Mouse (Mus musculus) lung, embryonic 15.5 days (tissue): ENCODE results near the gene Cul9. TPM values are rescaled to one million over a fixed set of nuclear protein-coding genes. Genes with fewer than 3 reads are reported as not detected.
"Not testable (repeated sequence)": the region's sequence is repeated elsewhere in the genome, so short reads cannot be mapped to it uniquely, and the experiment has no call there.

Experiments used
- ATAC-seq: fragments of 200-750 bp; cut with Nextera tagmentation; 2 replicates; pipeline ENCODE4 v1.8.0; 2017; ENCODE audit warnings: moderate number of reproducible peaks, borderline replicate concordance; ENCODE audit not compliant: low FRiP score, low TSS enrichment; ENCODE audit errors: extremely low read depth
- H3K27ac ChIP-seq: fragments of 300-500 bp; sonication (generic); 2 replicates; pipeline ENCODE4 v1.5.1; 2015; ENCODE audit warnings: moderate library complexity, mild to moderate bottlenecking, inconsistent platforms
- H3K27me3 ChIP-seq: fragments of 300-500 bp; sonication (generic); 2 replicates; pipeline ENCODE4 v1.6.1; 2015; ENCODE audit warnings: inconsistent platforms
- H3K36me3 ChIP-seq: fragments of 300-500 bp; sonication (generic); 2 replicates; pipeline ENCODE4 v1.6.1; 2015; ENCODE audit warnings: inconsistent platforms
- H3K4me1 ChIP-seq: fragments of 300-500 bp; sonication (generic); 2 replicates; pipeline ENCODE4 v1.6.1; 2015; ENCODE audit warnings: inconsistent platforms
- H3K4me2 ChIP-seq: fragments of 300-500 bp; sonication (generic); 2 replicates; pipeline ENCODE4 v1.6.1; 2015; ENCODE audit warnings: inconsistent platforms, mild to moderate bottlenecking, moderate library complexity
- H3K4me3 ChIP-seq: fragments of 300-500 bp; sonication (generic); 2 replicates; pipeline ENCODE4 v1.5.1; 2015; ENCODE audit warnings: mild to moderate bottlenecking, inconsistent platforms
- H3K9ac ChIP-seq: fragments of 300-500 bp; sonication (generic); 2 replicates; pipeline ENCODE4 v1.6.1; 2015; ENCODE audit warnings: inconsistent platforms
- H3K9me3 ChIP-seq: fragments of 300-500 bp; sonication (generic); 2 replicates; pipeline ENCODE4 v1.6.1; 2016; ENCODE audit warnings: inconsistent platforms
- WGBS: fragments of 180-500 bp; shearing (Covaris S2); methylation state at CpG from one replicate; pipeline ENCODE4 v1.1.7; 2015; 5-methylcytosine and 5-hydroxymethylcytosine counted together
- polyA plus RNA-seq: library from polyadenylated mRNA; unstranded; fragments of >200 nt; fragmentation: Nextera tagmentation; extraction: Ambion mirVana; gene quantifications from 2 replicates; pipeline ENCODE4 v1.2.1, GENCODE M21; 2015

Gene Cul9
- polyA plus RNA-seq, 1 experiment from 2014 or later, result 3.4 TPM

- peaks cover 10% of the 10 kb centered on the region; the same call in 1 of the 2 replicates for H3K4me1 ChIP-seq
- not testable (repeated sequence) for H3K4me3 ChIP-seq, H3K36me3 ChIP-seq, H3K9ac ChIP-seq, H3K27ac ChIP-seq, H3K9me3 ChIP-seq
- ATAC-seq, result peak; percentile 1; the same call in 1 of the 2 replicates
- peak overlapping the region; percentile 93; the same call in 1 of the 2 replicates for H3K4me2 ChIP-seq
- H3K27me3 ChIP-seq, result peaks cover 26% of the 10 kb centered on the region; the same call in 1 of the 2 replicates
Observed at GRCm38 (mm10) chr17:46496081-46496480, 50.1 kb downstream of the Cul9 start.

GRCm38 (mm10) chr17:46495486-46495885 is 50.7 kb downstream of the Cul9 start:
- H3K4me1 ChIP-seq, result peaks cover 10% of the 10 kb centered on the region; the same call in 1 of the 2 replicates
- H3K36me3 ChIP-seq, result no peaks in the 10 kb centered on the region; the same call in none of the 2 replicates
- H3K4me3 ChIP-seq, result no peak overlapping the region
- 52% methylated on average over 5 of the region's 5 CpGs for WGBS
- no peaks in the 10 kb centered on the region for H3K9me3 ChIP-seq
- peaks cover 27% of the 10 kb centered on the region; the same call in 1 of the 2 replicates for H3K27me3 ChIP-seq
- ATAC-seq, result no peak
- H3K9ac ChIP-seq, result no peak overlapping the region
- H3K4me2 ChIP-seq, result no peak overlapping the region
- no peak overlapping the region for H3K27ac ChIP-seq

DNA sequence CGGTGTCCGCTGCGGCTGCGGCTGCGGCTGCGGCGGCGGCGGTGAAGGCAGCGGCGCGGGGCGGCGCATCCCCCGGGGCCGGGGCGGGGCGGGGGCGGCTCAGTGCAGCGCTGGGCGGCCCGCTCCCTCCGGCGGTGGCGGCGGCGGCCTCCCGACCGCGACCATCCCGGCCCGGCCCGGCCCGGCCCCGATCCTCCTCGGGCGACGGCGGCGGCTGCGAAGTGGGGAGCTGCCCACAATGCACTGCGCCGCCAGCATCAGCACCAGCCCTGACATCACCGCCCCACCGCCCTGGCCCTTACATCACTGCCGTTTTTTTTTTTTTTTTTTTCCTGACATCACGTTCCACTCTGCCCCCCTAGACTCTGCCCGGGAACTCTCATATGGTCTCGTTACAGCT is 58.8 kb downstream of the Cul9 start, which contains the start of gene Ttbk1:
Gene Ttbk1, minus strand, starts transcription at position 245 of the 400 bp plus-strand sequence.
- Histone ChIP-seq H3K4me1 (peaks cover 14% of the 10 kb centered on the region; the same call in 1 of the 2 replicates), H3K4me3 (peak within 1 kb of the TSS; percentile 34), H3K9ac (no peak within 1 kb of the TSS), H3K27me3 (peaks cover 77% of the 10 kb centered on the region), H3K27ac (no peak within 1 kb of the TSS), H3K36me3 (no peaks in the 10 kb centered on the region), H3K9me3 (no peaks in the 10 kb centered on the region), H3K4me2 (peak within 1 kb of the TSS; percentile 68)
- WGBS, result under 1% methylated on average over 22 of the region's 49 CpGs
- ATAC-seq, result peak; percentile 47; the same call in 1 of the 2 replicates

GRCm38 (mm10) chr17:46486995-46487394 is 59.2 kb downstream of the Cul9 start:
- Histone ChIP-seq H3K27ac (no peak overlapping the region), H3K4me1 (peaks cover 14% of the 10 kb centered on the region; the same call in 1 of the 2 replicates), H3K9ac (no peak overlapping the region), H3K36me3 (no peaks in the 10 kb centered on the region), H3K4me2 (peak overlapping the region; percentile 68), H3K27me3 (peaks cover 75% of the 10 kb centered on the region), H3K9me3 (no peaks in the 10 kb centered on the region), H3K4me3 (peak overlapping the region; percentile 34)
- 6% methylated on average over 11 of the region's 22 CpGs for WGBS
- ATAC-seq, result no peak

- Histone ChIP-seq H3K27ac (no peak overlapping the region), H3K4me3 (peak overlapping the region; percentile 23), H3K4me2 (peak overlapping the region; percentile 54; the same call in 1 of the 2 replicates), H3K9me3 (no peaks in the 10 kb centered on the region), H3K27me3 (peaks cover 77% of the 10 kb centered on the region), H3K4me1 (peaks cover 14% of the 10 kb centered on the region; the same call in 1 of the 2 replicates), H3K9ac (no peak overlapping the region), H3K36me3 (no peaks in the 10 kb centered on the region)
- ATAC-seq, result no peak
- 16% methylated on average over 6 of the region's 6 CpGs for WGBS
Observed at GRCm38 (mm10) chr17:46484461-46484875, 61.7 kb downstream of the Cul9 start.

DNA sequence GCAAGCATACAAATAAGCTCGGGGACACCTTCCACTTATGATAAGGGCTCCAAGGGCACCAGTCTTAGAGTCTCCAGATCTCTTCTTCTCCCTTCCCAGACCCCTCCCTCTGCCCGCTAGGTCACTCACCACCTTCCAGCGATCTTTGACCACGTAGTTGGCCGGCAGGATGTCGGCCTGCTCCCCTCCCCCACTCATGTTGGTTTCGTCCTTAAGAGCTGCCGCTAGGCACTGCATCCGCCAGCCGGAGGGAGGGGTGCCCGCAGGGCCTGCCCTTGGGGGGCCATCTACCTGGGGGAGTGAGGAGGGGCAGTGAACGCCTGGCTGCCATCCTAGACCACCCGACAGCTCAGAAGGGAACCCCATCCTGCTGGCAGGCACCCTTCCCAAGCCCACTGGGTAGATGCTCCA is 62.2 kb downstream of the Cul9 start:
- peak overlapping the region; percentile 23 for H3K4me3 ChIP-seq
- no peaks in the 10 kb centered on the region for H3K36me3 ChIP-seq
- H3K4me2 ChIP-seq, result peak overlapping the region; percentile 54
- H3K9ac ChIP-seq, result no peak overlapping the region
- WGBS, result 1% methylated on average over 13 of the region's 13 CpGs
- no peak overlapping the region for H3K27ac ChIP-seq
- H3K4me1 ChIP-seq, result peaks cover 14% of the 10 kb centered on the region; the same call in 1 of the 2 replicates
- no peak for ATAC-seq
- H3K9me3 ChIP-seq, result no peaks in the 10 kb centered on the region
- peaks cover 74% of the 10 kb centered on the region for H3K27me3 ChIP-seq

DNA sequence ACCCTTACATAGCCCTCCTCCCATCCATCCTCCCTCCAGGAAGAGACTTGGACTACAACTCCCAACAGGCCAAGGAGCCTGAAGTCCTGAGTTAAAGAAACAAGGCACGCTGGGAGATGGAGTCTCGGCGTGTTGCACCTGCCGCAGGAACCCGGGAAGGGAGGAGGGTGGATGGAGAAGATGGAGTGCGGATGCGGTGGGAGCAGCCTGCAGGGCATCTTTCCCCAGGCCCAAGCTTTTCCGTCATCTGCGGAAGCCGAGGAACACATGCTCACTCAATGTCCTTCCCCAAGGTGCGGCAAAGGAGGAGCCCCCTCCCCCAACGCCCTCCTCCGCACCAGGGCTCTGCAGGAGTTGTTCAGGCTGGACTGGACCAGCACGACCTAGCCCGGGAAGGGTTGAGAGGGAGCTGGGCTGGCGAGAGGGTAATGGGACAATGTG is 62.6 kb downstream of the Cul9 start:
- Histone ChIP-seq H3K36me3 (no peaks in the 10 kb centered on the region), H3K9ac (no peak overlapping the region), H3K9me3 (no peaks in the 10 kb centered on the region), H3K4me3 (peak overlapping the region; percentile 23), H3K27ac (no peak overlapping the region), H3K27me3 (peaks cover 70% of the 10 kb centered on the region), H3K4me2 (peak overlapping the region; percentile 54), H3K4me1 (peaks cover 14% of the 10 kb centered on the region; the same call in 1 of the 2 replicates)
- 3% methylated on average over 16 of the region's 16 CpGs for WGBS
- ATAC-seq, result no peak

DNA sequence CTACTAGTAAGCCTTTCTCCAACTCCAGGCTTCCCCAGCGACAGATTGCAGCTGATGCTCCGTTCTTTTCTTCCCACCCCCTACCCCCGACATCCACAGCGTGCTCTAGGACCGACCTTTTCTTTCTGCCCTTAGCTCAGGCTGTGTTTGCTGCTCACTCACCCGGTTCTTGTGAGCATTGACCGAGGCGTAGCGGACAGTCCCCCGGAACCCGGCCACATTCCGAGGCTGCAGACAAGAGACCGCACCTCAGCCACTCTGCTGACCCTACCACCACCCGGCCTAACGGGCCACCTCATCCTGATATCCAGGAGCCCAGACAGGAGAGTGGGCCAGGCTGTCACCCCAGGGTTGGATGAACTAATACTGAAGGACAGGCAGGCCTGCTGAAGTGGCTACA is 68.9 kb downstream of the Cul9 start:
- H3K36me3 ChIP-seq, result no peaks in the 10 kb centered on the region
- H3K27ac ChIP-seq, result no peak overlapping the region
- no peak for ATAC-seq
- H3K9ac ChIP-seq, result no peak overlapping the region
- no peaks in the 10 kb centered on the region for H3K4me1 ChIP-seq
- H3K27me3 ChIP-seq, result peaks cover 18% of the 10 kb centered on the region; the same call in 1 of the 2 replicates
- H3K4me3 ChIP-seq, result no peak overlapping the region
- no peaks in the 10 kb centered on the region for H3K9me3 ChIP-seq
- WGBS, result 77% methylated on average over 15 of the region's 15 CpGs
- no peak overlapping the region for H3K4me2 ChIP-seq

GRCm38 (mm10) chr17:46476601-46477000 is 69.6 kb downstream of the Cul9 start:
- peaks cover 18% of the 10 kb centered on the region; the same call in 1 of the 2 replicates for H3K27me3 ChIP-seq
- no peak for ATAC-seq
- H3K27ac ChIP-seq, result no peak overlapping the region
- H3K36me3 ChIP-seq, result no peaks in the 10 kb centered on the region
- WGBS, result 52% methylated on average over 8 of the region's 8 CpGs
- no peaks in the 10 kb centered on the region for H3K9me3 ChIP-seq
- no peak overlapping the region for H3K4me3 ChIP-seq
- no peak overlapping the region for H3K4me2 ChIP-seq
- no peak overlapping the region for H3K9ac ChIP-seq
- H3K4me1 ChIP-seq, result no peaks in the 10 kb centered on the region

- Histone ChIP-seq H3K4me2 (no peak overlapping the region), H3K4me1 (no peaks in the 10 kb centered on the region), H3K9me3 (no peaks in the 10 kb centered on the region), H3K36me3 (no peaks in the 10 kb centered on the region), H3K4me3 (no peak overlapping the region), H3K27me3 (peaks cover 7% of the 10 kb centered on the region), H3K27ac (no peak overlapping the region), H3K9ac (no peak overlapping the region)
- ATAC-seq, result no peak
- WGBS, result 56% methylated on average over 9 of the region's 9 CpGs
Observed at GRCm38 (mm10) chr17:46467830-46468229, 78.4 kb downstream of the Cul9 start.

DNA sequence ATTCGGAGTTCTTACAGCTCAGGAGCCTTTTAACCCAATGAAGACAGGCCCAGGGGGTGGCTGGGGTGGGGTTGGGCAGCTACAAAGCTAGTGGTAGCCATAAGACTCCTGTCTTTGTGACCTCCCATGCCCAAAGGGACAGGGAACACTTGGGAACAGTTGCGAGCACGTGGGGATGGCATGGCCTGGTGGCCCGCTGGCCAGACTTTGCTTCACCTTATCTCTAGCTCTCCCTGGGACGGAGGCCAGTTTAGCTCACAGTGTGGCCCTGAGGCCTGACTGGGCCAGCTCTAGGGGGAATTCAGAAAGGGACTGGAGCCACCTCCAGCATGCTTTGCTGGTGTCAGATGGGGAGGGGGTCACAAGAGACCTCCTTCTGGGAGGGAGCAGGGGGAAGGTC is 84.0 kb downstream of the Cul9 start:
- Histone ChIP-seq H3K27me3 (peaks cover 58% of the 10 kb centered on the region), H3K4me3 (no peak overlapping the region), H3K36me3 (no peaks in the 10 kb centered on the region), H3K27ac (no peak overlapping the region), H3K4me2 (no peak overlapping the region), H3K4me1 (peaks cover 13% of the 10 kb centered on the region), H3K9me3 (no peaks in the 10 kb centered on the region), H3K9ac (no peak overlapping the region)
- whole genome bisulfite sequencing, result 70% methylated on average over 5 of the region's 5 CpGs
- ATAC-seq, result no peak

DNA sequence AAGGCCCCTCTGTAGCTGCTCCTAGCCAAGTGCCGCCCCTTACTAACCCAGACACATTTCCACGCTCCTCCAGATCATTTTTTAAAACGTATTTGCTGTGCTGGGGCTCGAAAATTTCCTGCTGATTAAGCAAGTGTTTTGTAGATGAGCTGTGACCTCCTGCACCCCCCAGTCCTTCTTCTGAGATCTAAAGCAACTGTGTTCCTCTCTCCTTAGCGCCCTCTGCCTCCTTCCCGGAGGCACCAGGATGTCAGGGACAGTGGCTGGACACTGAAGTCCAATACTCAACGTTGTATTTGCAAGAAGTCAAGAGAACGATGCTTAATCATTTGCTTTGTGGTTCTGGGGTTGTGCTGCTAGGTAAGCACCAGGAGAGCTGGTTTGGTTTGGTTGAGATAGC is 84.8 kb downstream of the Cul9 start:
- Histone ChIP-seq H3K27me3 (peaks cover 64% of the 10 kb centered on the region), H3K4me1 (peaks cover 13% of the 10 kb centered on the region), H3K27ac (no peak overlapping the region), H3K9me3 (no peaks in the 10 kb centered on the region), H3K4me2 (peak overlapping the region; percentile 73), H3K9ac (peak overlapping the region; percentile 29), H3K36me3 (no peaks in the 10 kb centered on the region), H3K4me3 (peak overlapping the region; percentile 36)
- 4% methylated on average over 8 of the region's 8 CpGs for WGBS
- ATAC-seq, result no peak
